Mouse (Mus musculus) Patski (cell line): ENCODE results near the gene Ptpn6. TPM values are rescaled to one million over a fixed set of nuclear protein-coding genes. Genes with fewer than 3 reads are reported as not detected.

Experiments used
- ATAC-seq: fragments of 100-300 bp; one replicate; pipeline ENCODE4 v1.8.0; 2021
- CTCF ChIA-PET: fragments of 350-600 bp; sonication (Branson Sonifier 250); formaldehyde crosslinking; loops from one replicate; lab custom pipeline; 2022; ENCODE audit warnings: inconsistent platforms; lab: Charles Lee
- POLR2A ChIA-PET: fragments of 350-600 bp; sonication (Branson Sonifier 250); formaldehyde crosslinking; loops from one replicate; lab custom pipeline; 2022; ENCODE audit warnings: antibody characterized with exemption, inconsistent platforms; lab: Charles Lee
- DNase-seq: peaks from one replicate; pipeline ENCODE4 v3.0.0-alpha.2; 2011; ENCODE audit warnings: low read depth, low spot score
- H3K27me3 ChIP-seq: fragments of 371-371 bp; one replicate; pipeline ENCODE4 v1.5.1; 2021
- CTCF ChIP-seq: fragments of 100-300 bp; IDR thresholded peaks from one replicate; pipeline ENCODE4 v1.5.1; 2021
- in situ Hi-C: fragments of 300-500 bp; cut with MboI; formaldehyde crosslinking; loops from 3 replicates; pipeline ENCODE4 v1.11.1; 2018; ENCODE audit warnings: low pct_unique_long_range_greater_than_20kb, mixed read lengths
- polyA plus RNA-seq: library from polyadenylated mRNA; unstranded; gene quantifications from one replicate; pipeline ENCODE4 v1.2.3, GENCODE M21; 2021

The Ptpn6 gene
- polyA plus RNA-seq, 1 experiment from 2014 or later = 1.5 TPM

DNA sequence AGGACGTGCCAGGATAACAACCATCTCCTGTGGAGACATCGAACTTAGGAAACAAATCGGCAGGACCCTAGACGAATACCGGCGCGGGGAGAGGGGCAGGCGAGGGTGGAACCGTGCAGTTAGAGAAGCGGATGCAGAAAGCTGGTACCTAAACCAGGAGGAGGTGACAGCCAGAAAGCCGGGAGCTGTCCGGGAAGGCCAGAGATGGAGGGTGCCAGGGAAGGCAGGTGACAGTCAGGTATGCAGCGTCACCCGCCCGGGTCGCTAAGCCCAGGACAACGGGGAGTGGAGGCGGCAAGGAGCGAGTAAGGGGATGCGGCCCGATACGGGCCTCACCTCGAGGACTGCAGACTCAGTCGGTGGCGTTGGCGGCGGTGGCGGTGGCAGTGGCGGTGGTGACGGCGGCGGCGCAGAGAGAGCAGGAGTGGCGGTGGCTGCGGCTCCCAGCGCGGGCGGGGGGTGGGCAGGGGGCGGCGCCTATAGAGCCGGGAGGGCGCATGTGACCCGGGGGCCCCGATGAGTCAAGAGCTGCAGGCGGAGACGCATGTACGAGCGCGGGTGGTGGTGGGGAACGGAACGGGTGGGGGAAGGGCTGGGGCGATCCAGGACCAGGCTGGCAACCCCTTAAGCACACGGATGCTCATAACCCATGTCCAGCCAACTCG, 30.7 kb upstream of the Ptpn6 start, which contains the start of gene Eno2:
Gene Eno2, minus strand, starts transcription at position 573 of the 665 bp plus-strand sequence.
- ATAC-seq (peak; percentile 45), DNase-seq (no peak)
- no peak for TF ChIP-seq CTCF
- no peaks in the 10 kb centered on the region for H3K27me3 ChIP-seq
- in situ Hi-C loops = loop anchor here (25.0 kb wide), 1 partner anchor 282 kb away; the partner anchor contains the start of gene C1rl
- ChIA-PET CTCF (no interaction called here), POLR2A (no interaction called here)

DNA sequence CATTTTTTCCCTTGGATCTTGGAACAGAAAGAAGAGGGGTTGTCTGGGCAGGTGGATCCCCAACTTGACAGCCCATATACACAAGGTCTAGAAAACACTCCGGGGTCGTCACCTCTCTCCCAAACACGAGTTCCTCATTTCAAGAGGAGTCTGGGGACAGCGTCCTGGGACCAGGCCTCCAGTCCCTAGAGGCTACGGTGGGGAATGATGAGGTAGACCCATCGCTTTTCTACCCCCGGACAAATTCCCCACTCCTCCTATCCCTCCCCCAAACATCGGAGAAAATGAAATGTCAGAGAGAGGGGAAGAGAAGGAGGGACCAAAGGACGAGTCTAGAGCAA, 30.2 kb upstream of the Ptpn6 start:
- H3K27me3 ChIP-seq = no peaks in the 10 kb centered on the region
- no peak for TF ChIP-seq CTCF
- CTCF ChIA-PET = no interaction called here
- ATAC-seq (no peak), DNase-seq (no peak)
- in situ Hi-C loops = loop anchor here (25.0 kb wide), 1 partner anchor 281 kb away; the partner anchor contains the start of gene C1rl
- POLR2A ChIA-PET = no interaction called here

DNA sequence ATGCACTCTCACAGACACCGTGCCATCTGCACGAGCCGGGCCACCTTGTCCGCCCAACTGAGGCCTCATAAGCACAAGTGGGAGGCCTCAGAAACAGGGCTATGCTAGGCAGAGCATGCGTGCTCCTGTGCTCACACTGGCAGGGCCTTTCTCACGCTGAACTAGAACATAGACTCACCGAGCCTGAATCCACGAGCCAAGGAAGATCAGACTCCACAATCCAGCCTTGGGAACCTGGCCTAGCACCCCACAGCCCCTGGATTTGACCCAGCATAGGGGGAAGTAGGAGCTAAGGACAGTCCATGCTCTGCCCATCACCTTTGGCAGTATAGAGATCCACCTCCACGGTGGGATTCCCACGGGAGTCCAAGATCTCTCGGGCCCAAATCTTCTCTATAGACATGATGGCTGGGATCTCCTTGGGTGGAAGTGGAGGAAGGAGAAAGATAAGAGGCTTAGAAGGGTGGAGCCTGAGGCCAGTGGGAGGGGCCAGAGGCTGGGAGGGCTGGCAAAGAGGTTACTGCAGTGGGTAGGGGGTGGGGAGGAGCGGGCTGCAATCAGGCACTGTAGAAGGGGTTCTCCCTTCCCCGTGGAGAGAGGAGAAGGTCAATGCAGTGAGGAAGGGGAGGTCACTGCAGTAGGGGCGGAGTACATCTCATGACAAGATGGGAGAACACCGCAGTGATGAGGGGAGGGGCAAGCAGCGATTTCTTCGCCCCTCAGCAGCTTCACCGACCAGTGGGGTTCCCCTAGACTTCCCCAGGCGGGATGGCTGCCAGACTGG, 29.6 kb upstream of the Ptpn6 start:
- POLR2A ChIA-PET = no interaction called here
- no peak for TF ChIP-seq CTCF
- CTCF ChIA-PET = no interaction called here
- DNase-seq (no peak), ATAC-seq (no peak)
- in situ Hi-C loops = loop anchor here (25.0 kb wide), 1 partner anchor 281 kb away; the partner anchor contains the start of gene C1rl
- H3K27me3 ChIP-seq = no peaks in the 10 kb centered on the region

DNA sequence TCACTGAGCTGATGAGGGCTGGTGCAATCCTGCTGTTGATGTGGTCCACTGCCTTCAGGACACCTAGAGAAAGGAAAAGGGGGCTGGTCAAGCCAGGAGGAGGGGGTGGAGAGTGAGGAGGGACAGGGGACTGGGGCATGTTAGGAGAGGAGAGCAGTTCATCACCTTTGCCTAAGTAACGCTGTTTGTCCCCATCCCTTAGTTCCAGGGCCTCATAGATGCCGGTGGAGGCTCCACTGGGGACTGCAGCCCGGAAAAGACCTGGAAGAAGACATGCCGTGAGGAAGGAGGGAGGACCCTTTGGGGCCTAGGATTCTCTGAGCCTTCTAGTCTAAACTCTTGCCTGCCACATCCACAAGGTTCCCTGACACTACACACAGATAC, 29.0 kb upstream of the Ptpn6 start:
- no peak for ATAC-seq
- POLR2A ChIA-PET = no interaction called here

DNA sequence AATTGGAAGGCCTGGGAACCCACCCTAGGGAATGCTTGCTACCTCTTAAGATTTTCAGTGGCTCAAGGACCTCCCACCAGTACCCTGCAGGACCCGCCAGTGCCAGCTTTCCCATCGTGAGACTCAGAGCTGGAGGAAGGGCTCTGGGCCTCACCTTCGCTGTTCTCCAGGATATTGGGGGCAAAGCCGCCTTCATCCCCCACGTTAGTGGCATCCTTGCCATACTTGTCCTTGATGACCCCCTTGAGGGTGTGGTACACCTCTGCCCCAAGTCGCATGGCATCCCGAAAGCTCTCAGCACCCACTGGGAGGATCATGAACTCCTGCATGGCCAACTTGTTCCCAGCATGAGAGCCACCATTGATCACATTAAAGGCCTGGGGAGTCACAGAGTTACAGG, 27.4 kb upstream of the Ptpn6 start:
- in situ Hi-C loops = loop anchor here (25.0 kb wide), 1 partner anchor 279 kb away; the partner anchor contains the start of gene C1rl
- ChIA-PET POLR2A (no interaction called here), CTCF (no interaction called here)
- DNase-seq (no peak), ATAC-seq (no peak)
- H3K27me3 ChIP-seq = no peaks in the 10 kb centered on the region
- no peak for TF ChIP-seq CTCF

More for the DNA sequence above, 29.0 kb upstream of the Ptpn6 start:
- DNase-seq = no peak
- no peaks in the 10 kb centered on the region for H3K27me3 ChIP-seq
- TF ChIP-seq CTCF = no peak
- CTCF ChIA-PET = no interaction called here
- in situ Hi-C loops = loop anchor here (25.0 kb wide), 1 partner anchor 280 kb away; the partner anchor contains the start of gene C1rl

DNA sequence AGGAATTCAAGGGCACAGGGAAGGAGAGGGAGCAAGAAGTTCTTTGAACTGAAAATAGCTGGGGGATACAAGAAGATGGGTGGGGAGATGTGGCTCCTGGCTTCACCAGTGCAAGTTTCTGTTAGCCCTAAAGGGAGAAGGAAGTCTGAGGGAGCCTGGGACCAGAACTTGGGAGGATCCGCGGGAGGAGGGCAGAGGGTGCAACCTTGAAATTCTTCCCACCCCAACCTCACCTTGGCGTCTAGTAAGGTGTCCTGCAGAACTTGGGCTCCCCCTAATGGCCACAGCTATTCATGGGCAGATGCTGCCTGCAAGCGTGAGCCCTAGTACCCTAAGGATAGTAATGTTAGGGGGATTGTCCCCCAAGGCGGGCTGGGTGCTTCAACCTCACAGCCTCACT, 20.7 kb upstream of the Ptpn6 start:
- ChIA-PET POLR2A (interaction anchor here (0.6 to 3.5 kb wide), 8 partner anchors 15 to 1885 kb away, joined by 3 to 25 read pairs (median 3); partner anchors contain the start of gene Necap1), CTCF (interaction anchor here (0.9 to 3.2 kb wide), 17 partner anchors 14 to 122 kb away, joined by 3 to 19 read pairs (median 4); partner anchors contain the start of genes Emg1, Grcc10, Lpcat3 and Lrrc23)
- DNase-seq (peak; percentile 61), ATAC-seq (peak; percentile 23)
- in situ Hi-C loops = loop anchor here (25.0 kb wide), 1 partner anchor 272 kb away; the partner anchor contains the start of gene C1rl
- H3K27me3 ChIP-seq = no peaks in the 10 kb centered on the region
- TF ChIP-seq CTCF = no peak

DNA sequence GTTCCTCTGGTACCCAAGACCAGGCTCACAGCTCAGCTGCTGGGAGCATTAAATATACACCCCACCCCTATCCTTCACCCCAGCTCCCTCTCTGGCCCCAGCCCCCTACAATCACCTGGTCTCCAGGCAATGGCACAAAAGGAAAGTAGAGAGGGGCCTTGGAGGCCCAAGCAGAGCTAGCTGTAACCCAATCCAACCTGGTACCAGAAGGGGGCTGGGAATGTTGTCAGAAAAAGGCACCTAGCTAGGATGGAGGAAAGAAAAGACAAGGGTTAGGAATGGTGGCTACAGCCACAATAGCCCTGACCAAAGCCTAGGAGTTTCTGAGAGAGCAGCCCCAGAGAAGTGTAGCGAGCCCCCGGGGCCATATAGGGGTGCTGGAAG, 20.3 kb upstream of the Ptpn6 start:
- ATAC-seq (no peak), DNase-seq (no peak)
- POLR2A ChIA-PET = interaction anchor here (0.6 to 3.5 kb wide), 9 partner anchors 14 to 1885 kb away, joined by 3 to 25 read pairs (median 3); partner anchors contain the start of gene Necap1
- CTCF ChIA-PET = interaction anchor here (0.9 to 3.2 kb wide), 18 partner anchors 14 to 121 kb away, joined by 3 to 19 read pairs (median 4); partner anchors contain the start of genes Emg1, Grcc10, Lpcat3 and Lrrc23
- in situ Hi-C loops = loop anchor here (25.0 kb wide), 1 partner anchor 272 kb away; the partner anchor contains the start of gene C1rl
- H3K27me3 ChIP-seq = no peaks in the 10 kb centered on the region
- TF ChIP-seq CTCF = no peak

DNA sequence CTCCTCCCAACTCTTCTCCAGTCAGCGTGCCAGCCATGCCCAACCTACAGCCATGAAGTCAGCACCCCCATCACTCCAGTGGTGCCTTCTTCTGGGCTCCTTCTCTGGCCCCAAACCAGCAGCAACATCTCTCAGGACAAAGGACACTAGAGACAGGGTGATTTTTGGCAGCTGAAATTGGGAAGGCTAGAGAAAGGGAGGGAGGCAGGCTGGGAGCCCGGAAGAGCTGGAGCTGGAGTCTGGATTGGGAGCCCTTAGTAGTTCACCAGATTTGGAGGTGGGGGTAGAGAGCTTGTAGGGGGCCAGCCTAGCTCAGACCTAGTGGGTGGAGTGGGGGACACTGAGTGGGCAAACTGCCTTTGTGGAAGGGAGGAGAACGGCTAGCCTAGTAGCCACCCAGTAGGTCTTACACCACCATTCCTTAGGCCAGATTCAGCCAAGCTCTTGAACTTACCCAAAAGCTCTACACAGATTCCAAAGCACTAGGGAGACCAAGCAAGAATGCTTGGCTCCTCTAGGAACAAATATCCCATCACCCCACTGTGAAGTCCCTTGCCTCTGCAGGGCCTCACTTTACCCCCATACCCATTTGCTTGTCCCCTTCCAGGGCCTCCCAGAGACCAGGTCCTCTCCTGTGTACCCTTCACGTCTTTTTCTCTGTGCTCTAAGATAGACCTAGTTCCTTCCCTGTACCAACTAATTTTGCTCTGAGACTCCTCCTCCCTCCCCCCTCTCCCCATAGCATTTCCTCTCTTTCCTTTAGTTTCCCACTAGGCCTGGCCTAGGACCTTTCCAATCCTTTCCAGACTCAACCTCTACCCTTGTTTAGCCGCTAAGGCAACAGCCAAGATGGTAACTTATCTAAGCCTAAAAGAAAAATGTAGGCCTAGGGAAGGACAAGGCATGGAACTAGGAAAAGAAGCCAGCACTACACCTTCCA, 19.7 kb upstream of the Ptpn6 start:
- no peak for TF ChIP-seq CTCF
- POLR2A ChIA-PET = interaction anchor here (0.6 to 3.5 kb wide), 8 partner anchors 14 to 1884 kb away, joined by 3 to 25 read pairs (median 4); partner anchors contain the start of genes Grcc10 and Necap1
- in situ Hi-C loops = loop anchor here (25.0 kb wide), 1 partner anchor 271 kb away; the partner anchor contains the start of gene C1rl
- no peak for ATAC-seq
- H3K27me3 ChIP-seq = no peaks in the 10 kb centered on the region
- CTCF ChIA-PET = interaction anchor here (1.0 to 3.2 kb wide), 9 partner anchors 13 to 95 kb away, joined by 3 to 19 read pairs (median 4); partner anchors contain the start of genes Grcc10 and Lpcat3
- no peak for DNase-seq

DNA sequence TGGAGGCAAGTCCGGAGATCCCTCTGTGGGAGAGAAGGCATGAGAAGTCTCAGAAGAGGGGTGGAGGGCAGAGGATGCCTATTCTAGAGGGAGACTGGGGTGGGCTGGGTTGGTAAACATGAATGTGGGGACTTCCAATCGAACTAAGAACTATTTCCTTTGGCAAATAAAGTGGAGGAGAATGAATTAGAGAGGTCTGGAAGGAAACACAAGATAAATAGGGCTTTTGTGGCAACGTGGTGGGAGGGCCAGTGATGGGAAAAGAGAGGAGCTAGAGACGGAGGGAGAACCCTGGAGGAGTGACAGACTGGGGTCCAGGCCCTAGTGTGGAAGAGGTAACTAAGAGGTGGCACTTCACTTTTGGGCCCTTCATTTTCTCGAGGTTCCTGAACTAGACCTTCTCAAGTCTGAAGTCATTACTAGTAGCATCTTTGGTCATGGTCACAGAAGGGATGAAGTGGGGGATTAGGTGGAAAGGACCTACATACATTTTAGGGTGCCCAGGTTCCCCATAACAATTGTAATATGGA, 18.9 kb upstream of the Ptpn6 start:
- H3K27me3 ChIP-seq = no peaks in the 10 kb centered on the region
- TF ChIP-seq CTCF = no peak
- in situ Hi-C loops = loop anchor here (25.0 kb wide), 1 partner anchor 270 kb away; the partner anchor contains the start of gene C1rl
- ChIA-PET CTCF (interaction anchor here (1.0 to 3.2 kb wide), 5 partner anchors 13 to 48 kb away, joined by 3 to 19 read pairs (median 7); partner anchors contain the start of gene Grcc10), POLR2A (interaction anchor here (0.6 to 3.5 kb wide), 6 partner anchors 13 to 63 kb away, joined by 3 to 25 read pairs (median 6); partner anchors contain the start of gene Grcc10)
- DNase-seq (no peak), ATAC-seq (no peak)
